Mouse (Mus musculus): ENCODE measurements at regions not wholly inside any gene's neighbourhood (a gene's known extent, or its start where the extent isn't known, plus 50 kb on each side); places are given as distances from the start of the nearest gene placed in this dataset.

DNA sequence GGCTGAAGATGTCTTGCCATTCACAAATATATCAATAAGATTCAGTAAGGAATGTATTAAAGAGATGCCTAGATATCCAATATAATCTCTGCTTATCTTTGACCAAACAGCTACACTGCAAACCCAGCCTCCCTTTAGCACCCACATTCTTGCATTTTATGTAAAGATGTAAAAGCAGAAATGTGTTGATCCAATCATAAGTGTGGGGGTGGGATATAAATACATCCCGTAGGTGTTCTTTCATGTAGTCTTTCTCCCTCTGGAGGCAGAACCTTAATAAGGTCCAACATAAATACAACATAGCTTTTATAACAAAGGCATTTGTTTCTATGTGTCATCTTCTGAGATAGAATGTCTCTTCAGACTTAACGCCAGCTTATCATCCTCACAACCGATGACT lies 637.1 kb upstream of the Flrt2 start:
- no peaks in the 10 kb centered on the region for H3K36me3 ChIP-seq (replicated peaks)
- no peak overlapping the region for H3K4me3 ChIP-seq
- ATAC-seq (replicated peaks), result no peak
- H3K4me2 ChIP-seq, result no peak overlapping the region
- no peaks in the 10 kb centered on the region for H3K27me3 ChIP-seq (replicated peaks)
- no peaks in the 10 kb centered on the region for H3K4me1 ChIP-seq
- WGBS, result 88% methylated on average over 3 of the region's 3 CpGs
- no peak overlapping the region for H3K27ac ChIP-seq
- no peaks in the 10 kb centered on the region for H3K9me3 ChIP-seq
- no peak overlapping the region for H3K9ac ChIP-seq

DNA sequence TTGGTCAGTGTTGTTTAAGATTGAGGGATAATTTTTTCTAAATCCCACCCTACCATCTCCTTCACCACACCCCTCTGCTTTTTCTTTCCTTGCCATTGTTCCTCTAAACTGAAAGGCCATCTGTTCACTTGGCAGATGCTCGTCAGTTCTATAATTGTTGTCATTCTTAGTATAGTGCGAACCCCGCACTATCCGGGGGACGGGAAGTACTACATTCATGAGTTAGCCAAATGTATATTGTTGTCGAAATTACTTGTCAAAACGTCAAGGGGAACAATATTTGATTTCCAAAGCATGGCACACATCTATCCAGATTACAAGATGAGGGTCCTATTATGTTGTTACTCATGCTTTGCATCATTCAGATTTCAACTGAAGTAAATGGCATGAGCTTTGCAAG lies 635.1 kb upstream of the Flrt2 start:
- no peaks in the 10 kb centered on the region for H3K9me3 ChIP-seq
- no peaks in the 10 kb centered on the region for H3K27me3 ChIP-seq (replicated peaks)
- 44% methylated on average over 7 of the region's 7 CpGs for WGBS
- H3K4me1 ChIP-seq, result no peaks in the 10 kb centered on the region
- ATAC-seq (replicated peaks), result no peak
- H3K4me3 ChIP-seq, result no peak overlapping the region
- no peaks in the 10 kb centered on the region for H3K36me3 ChIP-seq (replicated peaks)
- no peak overlapping the region for H3K4me2 ChIP-seq
- no peak overlapping the region for H3K9ac ChIP-seq
- no peak overlapping the region for H3K27ac ChIP-seq

DNA sequence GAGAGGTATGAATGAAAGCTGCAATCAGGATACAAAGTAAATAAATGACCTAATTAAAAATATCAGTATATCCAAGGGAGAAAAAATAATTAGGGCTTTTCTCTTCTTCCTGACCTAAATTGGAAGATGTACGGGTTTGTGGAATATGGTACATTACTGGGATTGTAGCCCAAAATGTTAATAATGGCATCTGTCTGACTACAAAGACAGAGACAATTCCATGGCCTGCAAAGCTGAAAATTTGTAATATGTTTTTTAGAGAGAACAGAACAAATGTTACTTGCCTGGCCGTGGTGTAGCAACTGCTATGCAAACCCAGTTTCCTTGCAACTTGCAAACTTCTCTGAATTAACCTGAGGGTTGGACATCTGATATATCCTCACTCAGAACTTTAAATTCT lies 632.6 kb upstream of the Flrt2 start:
- Histone ChIP-seq H3K27me3 (replicated peaks) (no peaks in the 10 kb centered on the region), H3K9me3 (no peaks in the 10 kb centered on the region), H3K4me1 (no peaks in the 10 kb centered on the region), H3K4me2 (no peak overlapping the region), H3K9ac (no peak overlapping the region), H3K27ac (no peak overlapping the region), H3K4me3 (no peak overlapping the region), H3K36me3 (replicated peaks) (no peaks in the 10 kb centered on the region)
- no peak for ATAC-seq (replicated peaks)
- WGBS, result 84% methylated on average over 2 of the region's 2 CpGs

DNA sequence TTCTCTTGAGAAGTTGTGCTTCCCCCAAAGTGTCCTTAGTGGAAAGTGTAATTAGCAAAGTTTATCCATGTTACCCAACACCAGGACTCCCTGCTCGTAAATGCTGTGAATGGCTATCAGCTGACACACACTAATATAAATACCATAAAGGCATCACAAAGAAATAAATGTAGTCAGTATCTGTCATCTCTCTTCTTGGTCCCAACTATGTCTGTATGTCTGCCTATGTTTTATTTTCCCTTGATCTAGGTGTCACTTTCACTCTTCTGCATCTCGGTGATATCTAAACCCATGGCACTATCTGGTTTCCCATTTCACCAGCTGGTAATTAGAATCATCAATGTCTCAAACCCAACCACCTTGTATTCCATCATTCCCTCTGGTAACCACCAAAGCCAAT lies 619.7 kb upstream of the Flrt2 start:
- H3K27ac ChIP-seq, result no peak overlapping the region
- H3K9me3 ChIP-seq, result no peaks in the 10 kb centered on the region
- no peak overlapping the region for H3K4me2 ChIP-seq
- no peak for ATAC-seq (replicated peaks)
- H3K4me3 ChIP-seq, result no peak overlapping the region
- 90% methylated on average over 2 of the region's 2 CpGs for WGBS
- no peaks in the 10 kb centered on the region for H3K27me3 ChIP-seq (replicated peaks)
- no peaks in the 10 kb centered on the region for H3K36me3 ChIP-seq (replicated peaks)
- H3K9ac ChIP-seq, result no peak overlapping the region
- H3K4me1 ChIP-seq, result no peaks in the 10 kb centered on the region

DNA sequence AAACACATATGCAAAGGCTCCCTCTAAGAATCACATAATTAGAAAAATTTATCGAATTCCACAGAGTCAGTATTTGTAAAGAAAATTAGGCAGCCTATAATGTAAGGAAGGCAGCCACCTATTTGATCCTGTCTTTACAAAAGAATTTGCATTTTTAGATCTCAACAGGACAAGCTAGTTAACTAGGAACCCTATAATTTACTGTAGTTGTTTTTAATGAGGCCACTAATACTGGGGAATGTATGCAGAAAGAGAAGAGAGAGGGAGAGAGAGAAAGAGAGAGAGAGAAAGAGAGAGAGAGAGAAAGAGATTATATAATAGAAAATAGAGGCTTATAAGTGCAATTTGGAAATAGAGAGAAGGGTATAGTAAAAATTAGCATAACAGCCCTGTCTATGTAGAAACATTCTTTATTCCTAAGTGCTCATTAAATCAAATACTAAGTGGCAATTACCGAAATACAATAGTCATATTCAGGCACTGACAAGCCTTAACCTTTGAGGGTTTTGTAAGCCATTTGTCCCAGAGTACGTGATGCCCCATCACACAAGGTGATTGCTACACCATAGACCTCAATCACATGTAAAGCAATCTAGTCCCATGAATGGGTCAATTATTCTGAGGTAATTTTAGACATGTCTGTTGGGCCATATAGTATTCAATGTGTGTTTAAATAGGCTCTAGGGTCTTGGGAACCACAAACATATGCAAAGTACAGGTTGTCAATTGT lies 572.6 kb upstream of the Flrt2 start:
- no peak for ATAC-seq (replicated peaks)
- no peaks in the 10 kb centered on the region for H3K27me3 ChIP-seq (replicated peaks)
- no peaks in the 10 kb centered on the region for H3K36me3 ChIP-seq (replicated peaks)
- 75% methylated on average over 3 of the region's 3 CpGs for WGBS
- no peak overlapping the region for H3K4me3 ChIP-seq
- H3K4me2 ChIP-seq, result no peak overlapping the region
- no peaks in the 10 kb centered on the region for H3K9me3 ChIP-seq
- no peaks in the 10 kb centered on the region for H3K4me1 ChIP-seq
- no peak overlapping the region for H3K9ac ChIP-seq
- H3K27ac ChIP-seq, result no peak overlapping the region

DNA sequence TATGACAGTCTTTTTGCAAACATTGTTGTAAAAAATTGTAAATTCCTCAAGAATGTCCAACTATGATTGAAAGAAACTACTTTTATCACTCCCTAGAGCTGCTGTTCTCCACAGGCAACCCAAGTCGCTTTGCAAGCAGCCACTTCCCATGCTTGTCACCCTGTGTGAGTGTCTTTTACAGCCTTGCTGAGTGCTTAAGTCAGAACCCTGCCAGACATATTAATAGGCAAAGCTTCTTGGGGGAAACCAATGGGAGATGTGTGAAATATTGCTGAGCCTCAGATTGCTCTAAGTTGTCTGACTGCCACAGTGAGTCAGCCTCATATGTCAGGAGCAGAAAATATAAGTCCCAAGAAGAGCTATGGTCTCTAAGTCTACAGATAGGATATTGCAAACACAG lies 559.2 kb upstream of the Flrt2 start:
- H3K27me3 ChIP-seq (replicated peaks), result no peaks in the 10 kb centered on the region
- no peak overlapping the region for H3K4me3 ChIP-seq
- no peaks in the 10 kb centered on the region for H3K36me3 ChIP-seq (replicated peaks)
- H3K27ac ChIP-seq, result no peak overlapping the region
- no peak overlapping the region for H3K4me2 ChIP-seq
- no peak for ATAC-seq (replicated peaks)
- no peak overlapping the region for H3K9ac ChIP-seq
- WGBS, result 57% methylated on average over 1 of the region's 1 CpGs
- H3K9me3 ChIP-seq, result no peaks in the 10 kb centered on the region
- no peaks in the 10 kb centered on the region for H3K4me1 ChIP-seq

DNA sequence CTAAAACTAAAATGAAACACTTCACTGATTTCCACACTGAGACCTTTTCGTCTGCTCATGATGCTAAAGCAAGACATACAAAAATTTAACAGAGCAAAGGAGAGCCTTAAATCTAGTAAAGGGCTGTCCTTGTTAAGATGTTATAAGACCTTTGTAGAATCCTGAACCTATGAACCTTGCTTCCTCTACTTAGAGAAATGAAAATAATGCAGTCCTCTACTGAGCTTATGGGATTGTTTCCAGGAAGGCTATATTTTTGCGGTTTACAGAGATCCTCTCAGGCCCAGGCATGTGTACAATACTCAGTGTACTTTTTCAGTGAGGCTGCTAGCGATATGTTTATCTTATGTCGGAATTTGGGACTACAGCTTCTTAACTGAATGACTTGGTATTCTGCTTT lies 558.5 kb upstream of the Flrt2 start:
- Histone ChIP-seq H3K9ac (no peak overlapping the region), H3K27me3 (replicated peaks) (no peaks in the 10 kb centered on the region), H3K4me2 (no peak overlapping the region), H3K9me3 (no peaks in the 10 kb centered on the region), H3K4me3 (no peak overlapping the region), H3K36me3 (replicated peaks) (no peaks in the 10 kb centered on the region), H3K4me1 (no peaks in the 10 kb centered on the region), H3K27ac (no peak overlapping the region)
- no peak for ATAC-seq (replicated peaks)
- 91% methylated on average over 4 of the region's 4 CpGs for WGBS

DNA sequence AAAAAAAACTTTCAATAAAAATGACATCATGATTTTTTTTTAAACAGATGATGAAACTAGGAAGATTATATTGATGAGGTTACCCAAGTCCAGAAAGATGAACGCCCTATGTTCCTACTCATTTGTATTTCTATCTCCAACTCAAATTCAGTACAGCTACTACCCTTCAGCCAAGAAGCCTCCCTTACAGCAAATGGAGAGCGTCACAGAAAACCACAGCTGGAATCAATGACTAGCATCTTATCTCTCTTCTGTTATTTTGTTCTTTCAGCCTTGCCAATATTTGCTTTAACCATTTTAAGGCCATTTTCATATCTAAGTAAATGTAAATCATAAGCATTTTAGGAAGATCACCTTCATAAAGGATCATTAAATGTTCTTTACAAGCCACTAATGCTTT lies 553.9 kb upstream of the Flrt2 start:
- Histone ChIP-seq H3K27ac (no peak overlapping the region), H3K36me3 (replicated peaks) (no peaks in the 10 kb centered on the region), H3K9ac (no peak overlapping the region), H3K4me1 (no peaks in the 10 kb centered on the region), H3K4me3 (no peak overlapping the region), H3K27me3 (replicated peaks) (no peaks in the 10 kb centered on the region), H3K4me2 (no peak overlapping the region), H3K9me3 (no peaks in the 10 kb centered on the region)
- 96% methylated on average over 2 of the region's 2 CpGs for WGBS
- no peak for ATAC-seq (replicated peaks)

DNA sequence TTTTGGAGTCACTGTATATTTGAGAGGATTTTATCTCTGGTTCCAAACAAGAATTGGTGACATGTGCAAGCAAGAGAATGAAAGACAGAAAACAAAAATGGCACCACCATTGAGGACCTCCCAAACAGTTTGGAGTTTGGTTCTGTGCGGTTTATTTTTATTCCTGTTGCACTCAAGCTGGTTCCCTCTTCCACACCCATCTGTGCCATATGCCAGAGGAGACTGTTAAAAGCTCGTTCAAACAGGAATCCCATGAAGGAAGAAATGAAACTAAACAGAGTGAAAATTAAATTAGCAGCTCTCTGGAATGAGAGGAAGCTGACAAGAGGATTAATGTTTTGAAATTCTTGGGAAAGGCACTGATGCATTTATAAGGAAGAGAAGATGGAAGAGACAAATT lies 521.0 kb upstream of the Flrt2 start:
- Histone ChIP-seq H3K9me3 (no peaks in the 10 kb centered on the region), H3K36me3 (replicated peaks) (no peaks in the 10 kb centered on the region), H3K4me3 (no peak overlapping the region), H3K27me3 (replicated peaks) (no peaks in the 10 kb centered on the region), H3K4me1 (no peaks in the 10 kb centered on the region), H3K4me2 (no peak overlapping the region), H3K9ac (no peak overlapping the region), H3K27ac (no peak overlapping the region)
- WGBS, result 71% methylated on average over 2 of the region's 2 CpGs
- ATAC-seq (replicated peaks), result no peak

DNA sequence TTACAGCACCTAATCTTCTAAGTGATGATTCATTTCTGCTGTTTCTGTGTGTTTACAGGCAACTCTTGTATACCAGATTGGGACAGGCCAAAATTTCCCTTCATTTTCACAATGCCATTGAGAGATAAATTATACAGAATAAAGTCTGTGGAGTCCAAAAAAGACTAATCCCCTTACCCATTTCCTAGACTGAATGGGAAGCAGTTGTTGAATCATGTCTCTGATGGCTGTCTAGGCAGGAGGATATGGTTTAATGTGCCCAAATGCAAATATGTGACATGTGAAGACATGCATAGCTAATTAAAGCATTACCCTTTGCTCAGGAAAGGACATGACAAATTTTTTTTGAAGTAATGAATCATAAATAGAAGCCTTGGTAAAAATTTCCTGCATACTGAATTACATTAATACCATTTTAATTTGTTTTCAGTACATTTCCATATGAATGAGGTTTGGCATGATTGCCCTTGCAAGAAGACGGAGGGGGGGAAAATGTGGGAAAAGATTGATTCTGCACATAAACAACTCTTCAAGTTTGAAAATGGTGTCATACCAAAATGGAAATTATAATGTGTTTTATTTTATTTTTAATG lies 518.1 kb upstream of the Flrt2 start:
- ATAC-seq (replicated peaks), result no peak; the same call in 1 of the 2 replicates
- no peak overlapping the region for H3K27ac ChIP-seq
- 22% methylated on average over 1 of the region's 1 CpGs for WGBS

DNA sequence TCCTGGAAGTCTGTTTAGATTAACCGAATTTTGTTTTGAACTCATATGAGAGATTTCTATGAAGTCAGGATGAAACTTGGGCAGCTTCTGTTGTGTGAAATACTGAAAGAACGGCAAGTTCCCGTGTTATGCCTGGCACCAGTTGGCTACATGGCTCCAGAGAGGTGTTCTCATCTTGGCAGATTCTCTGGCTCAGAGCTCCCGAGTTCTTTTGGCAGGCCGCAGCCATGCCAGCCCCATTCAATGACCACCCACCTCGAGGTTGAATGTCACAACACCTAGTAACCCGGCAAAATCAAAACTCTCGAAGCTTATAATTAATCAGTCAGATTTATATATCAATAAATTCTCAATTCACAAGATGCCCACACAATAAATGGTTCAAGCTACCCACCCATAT lies 489.5 kb upstream of the Flrt2 start:
- 92% methylated on average over 8 of the region's 8 CpGs for WGBS
- H3K4me2 ChIP-seq, result no peak overlapping the region
- H3K4me1 ChIP-seq, result no peaks in the 10 kb centered on the region
- H3K27ac ChIP-seq, result no peak overlapping the region
- H3K9ac ChIP-seq, result no peak overlapping the region
- H3K27me3 ChIP-seq (replicated peaks), result no peaks in the 10 kb centered on the region
- no peak for ATAC-seq (replicated peaks)
- no peak overlapping the region for H3K4me3 ChIP-seq
- H3K9me3 ChIP-seq, result no peaks in the 10 kb centered on the region
- no peaks in the 10 kb centered on the region for H3K36me3 ChIP-seq (replicated peaks)

More for the DNA sequence above, 518.1 kb upstream of the Flrt2 start:
- Histone ChIP-seq H3K4me2 (no peak overlapping the region), H3K9ac (no peak overlapping the region), H3K9me3 (no peaks in the 10 kb centered on the region), H3K36me3 (replicated peaks) (no peaks in the 10 kb centered on the region), H3K27me3 (replicated peaks) (no peaks in the 10 kb centered on the region), H3K4me1 (no peaks in the 10 kb centered on the region), H3K4me3 (no peak overlapping the region)

DNA sequence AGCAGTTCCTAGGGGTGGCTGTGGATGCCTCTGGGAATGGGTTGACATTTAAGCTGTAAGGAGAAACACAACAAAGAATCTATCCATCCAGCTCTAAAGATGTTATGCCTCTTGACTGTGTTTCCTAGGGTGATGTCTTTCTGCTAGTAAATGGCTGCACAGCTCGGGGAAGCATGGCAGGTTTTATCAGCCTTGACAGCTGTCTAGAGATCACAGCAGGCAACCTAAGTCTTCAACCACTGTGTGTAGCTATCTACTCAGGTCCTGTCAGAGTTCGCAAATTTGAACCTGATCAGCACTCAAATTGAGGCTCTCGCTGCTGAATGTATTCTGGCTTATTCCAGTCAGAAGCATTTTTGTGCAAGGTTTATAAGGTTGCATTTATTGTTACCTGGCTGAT lies 486.9 kb upstream of the Flrt2 start:
- 52% methylated on average over 3 of the region's 3 CpGs for WGBS
- H3K27me3 ChIP-seq (replicated peaks), result no peaks in the 10 kb centered on the region

DNA sequence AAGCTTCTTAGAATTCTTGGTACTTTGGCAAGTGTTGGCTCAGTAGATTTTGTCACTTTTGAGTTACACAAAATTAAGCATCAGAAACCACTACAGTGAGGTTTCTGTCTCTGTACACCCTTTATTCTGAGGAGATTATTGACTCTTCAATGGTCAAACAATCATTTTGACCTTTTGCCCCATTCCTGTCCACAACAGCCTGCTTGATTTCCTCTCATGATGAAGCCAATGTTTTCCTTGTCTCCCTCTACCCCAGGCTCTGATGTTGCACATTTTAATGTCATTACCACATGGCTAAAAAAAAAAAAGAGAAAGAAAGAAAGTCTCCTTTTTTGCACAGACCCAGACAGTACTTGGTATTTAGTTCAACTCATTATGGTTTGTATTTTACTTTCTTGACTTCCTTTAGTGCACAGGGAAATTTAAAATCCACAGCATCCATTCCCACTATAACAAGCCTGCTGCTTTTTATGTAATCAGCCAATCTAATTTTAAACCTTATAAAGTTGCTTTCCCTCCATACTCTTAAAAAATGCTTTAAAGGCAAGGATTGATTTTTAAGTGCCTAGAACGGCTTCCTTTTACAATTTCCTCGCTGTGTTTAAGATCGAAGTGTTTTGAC lies 452.8 kb upstream of the Flrt2 start:
- Histone ChIP-seq H3K27ac (no peak overlapping the region), H3K4me3 (no peak overlapping the region), H3K9ac (no peak overlapping the region), H3K36me3 (replicated peaks) (no peaks in the 10 kb centered on the region), H3K4me1 (no peaks in the 10 kb centered on the region), H3K27me3 (replicated peaks) (no peaks in the 10 kb centered on the region), H3K9me3 (no peaks in the 10 kb centered on the region), H3K4me2 (no peak overlapping the region)
- no peak for ATAC-seq (replicated peaks)
- 65% methylated on average over 3 of the region's 3 CpGs for WGBS

More for the DNA sequence above, 486.9 kb upstream of the Flrt2 start:
- H3K27ac ChIP-seq, result no peak overlapping the region
- H3K9me3 ChIP-seq, result no peaks in the 10 kb centered on the region
- 0 out of 2 replicates have a peak, but pooled peaks have one; percentile 30 for ATAC-seq (replicated peaks)
- no peak overlapping the region for H3K9ac ChIP-seq
- no peaks in the 10 kb centered on the region for H3K36me3 ChIP-seq (replicated peaks)
- H3K4me2 ChIP-seq, result no peak overlapping the region
- H3K4me3 ChIP-seq, result no peak overlapping the region
- H3K4me1 ChIP-seq, result no peaks in the 10 kb centered on the region

Data from midbrain, embryonic 15.5 days (tissue).